Mouse (Mus musculus): ENCODE data around the gene Errfi1. TPM values are rescaled to one million over a fixed set of nuclear protein-coding genes. Genes with fewer than 3 reads are reported as not detected.

Gene Errfi1
- polyA plus RNA-seq, 1 experiment, result 44.2 TPM

DNA sequence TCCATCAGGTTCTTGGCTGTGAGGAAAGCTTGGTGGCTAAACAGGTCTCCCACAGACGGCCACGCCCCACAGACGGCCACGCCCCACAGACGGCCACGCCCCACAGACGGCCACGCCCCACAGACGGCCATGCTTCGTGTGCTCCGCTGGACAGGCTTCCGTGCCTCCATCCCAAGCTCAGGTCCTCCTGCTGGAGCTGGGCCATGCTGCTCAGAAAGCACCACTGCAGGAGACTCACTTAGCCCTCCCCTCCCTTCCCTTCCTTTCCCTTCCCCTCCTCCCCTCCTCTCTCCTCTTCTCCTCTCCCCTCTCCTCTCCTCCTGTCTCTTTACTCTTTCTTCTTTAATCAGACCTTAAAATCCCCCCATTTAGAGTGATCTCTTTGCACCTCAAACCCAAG is 16.8 kb upstream of the Errfi1 start:
- TF ChIP-seq CTCF (IDR thresholded peaks at IDR 0.05; ENCODE audit: low read depth, low read length) (no peak), EP300 (IDR thresholded peaks at IDR 0.05; ENCODE audit: insufficient read depth, low read depth, low read length) (no peak), POLR2A (IDR thresholded peaks at IDR 0.05; ENCODE audit: insufficient read depth, low read length) (no peak)
- Histone ChIP-seq H3K27me3 (ENCODE audit: control insufficient read depth, insufficient read depth, low read length, poor library complexity, severe bottlenecking) (no peaks in the 10 kb centered on the region), H3K9me3 (replicated peaks; ENCODE audit: control insufficient read depth, insufficient read depth, low read length, poor library complexity, severe bottlenecking) (no peaks in the 10 kb centered on the region), H3K4me3 (ENCODE audit: low read depth, low read length) (no peak overlapping the region), H3K4me1 (ENCODE audit: control insufficient read depth, insufficient read depth, low read length) (no peaks in the 10 kb centered on the region), H3K27ac (ENCODE audit: insufficient read depth, low read length) (no peak overlapping the region), H3K9ac (ENCODE audit: low read depth, poor library complexity, severe bottlenecking) (no peak overlapping the region), H3K36me3 (ENCODE audit: control insufficient read depth, insufficient read depth, low read length, poor library complexity, severe bottlenecking) (no peaks in the 10 kb centered on the region)

DNA sequence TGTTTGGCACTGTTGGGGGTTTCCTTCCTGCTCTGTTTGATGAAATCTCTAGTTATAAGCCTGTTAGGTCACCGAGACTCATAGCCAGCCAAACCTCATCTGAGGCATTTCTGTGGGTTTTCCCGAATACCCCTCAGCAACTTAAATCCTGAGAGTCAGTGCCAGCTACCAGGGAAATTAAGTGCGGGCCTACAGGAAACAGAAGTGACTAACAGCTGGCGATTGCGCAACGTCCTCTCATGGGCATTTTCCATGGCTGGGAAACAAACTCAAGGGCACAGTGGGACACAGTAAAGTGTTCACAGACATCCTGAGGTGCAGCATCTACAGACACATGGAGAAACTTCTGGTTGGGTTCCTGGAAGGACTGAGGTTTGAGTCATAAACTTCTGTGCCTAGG is 16.3 kb upstream of the Errfi1 start:
- TF ChIP-seq EP300 (IDR thresholded peaks at IDR 0.05; ENCODE audit: insufficient read depth, low read depth, low read length), result no peak
- no peak for TF ChIP-seq POLR2A (IDR thresholded peaks at IDR 0.05; ENCODE audit: insufficient read depth, low read length)
- TF ChIP-seq CTCF (IDR thresholded peaks at IDR 0.05; ENCODE audit: low read depth, low read length), result no peak
- Histone ChIP-seq H3K36me3 (ENCODE audit: control insufficient read depth, insufficient read depth, low read length, poor library complexity, severe bottlenecking) (no peaks in the 10 kb centered on the region), H3K27me3 (ENCODE audit: control insufficient read depth, insufficient read depth, low read length, poor library complexity, severe bottlenecking) (no peaks in the 10 kb centered on the region), H3K4me3 (ENCODE audit: low read depth, low read length) (no peak overlapping the region), H3K9me3 (replicated peaks; ENCODE audit: control insufficient read depth, insufficient read depth, low read length, poor library complexity, severe bottlenecking) (no peaks in the 10 kb centered on the region), H3K9ac (ENCODE audit: low read depth, poor library complexity, severe bottlenecking) (no peak overlapping the region), H3K4me1 (ENCODE audit: control insufficient read depth, insufficient read depth, low read length) (no peaks in the 10 kb centered on the region), H3K27ac (ENCODE audit: insufficient read depth, low read length) (no peak overlapping the region)

DNA sequence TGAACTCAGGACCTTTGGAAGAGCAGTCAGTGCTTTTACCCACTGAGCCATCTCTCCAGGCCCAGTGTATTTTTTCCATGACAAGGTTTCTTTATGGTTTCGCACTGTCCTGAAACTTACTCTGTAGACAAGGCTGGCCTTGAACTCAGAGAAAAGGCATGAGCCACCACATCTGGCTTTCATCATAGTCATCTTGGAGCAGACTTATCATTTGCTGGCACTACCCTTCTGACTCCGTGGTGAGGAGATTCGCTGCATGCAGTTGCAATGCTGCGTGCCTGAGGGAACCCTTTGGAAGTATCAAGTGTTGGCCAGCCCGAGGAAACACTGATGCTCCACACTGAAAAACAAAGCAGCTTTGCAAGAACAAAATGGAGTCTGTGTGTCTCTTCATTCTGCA is 11.7 kb upstream of the Errfi1 start:
- TF ChIP-seq CTCF (IDR thresholded peaks at IDR 0.05; ENCODE audit: low read depth, low read length) (no peak), POLR2A (IDR thresholded peaks at IDR 0.05; ENCODE audit: insufficient read depth, low read length) (no peak), EP300 (IDR thresholded peaks at IDR 0.05; ENCODE audit: insufficient read depth, low read depth, low read length) (no peak)
- Histone ChIP-seq H3K9ac (ENCODE audit: low read depth, poor library complexity, severe bottlenecking) (no peak overlapping the region), H3K27me3 (ENCODE audit: control insufficient read depth, insufficient read depth, low read length, poor library complexity, severe bottlenecking) (no peaks in the 10 kb centered on the region), H3K27ac (ENCODE audit: insufficient read depth, low read length) (no peak overlapping the region), H3K36me3 (ENCODE audit: control insufficient read depth, insufficient read depth, low read length, poor library complexity, severe bottlenecking) (no peaks in the 10 kb centered on the region), H3K4me1 (ENCODE audit: control insufficient read depth, insufficient read depth, low read length) (no peaks in the 10 kb centered on the region), H3K4me3 (ENCODE audit: low read depth, low read length) (no peak overlapping the region), H3K9me3 (replicated peaks; ENCODE audit: control insufficient read depth, insufficient read depth, low read length, poor library complexity, severe bottlenecking) (no peaks in the 10 kb centered on the region)

DNA sequence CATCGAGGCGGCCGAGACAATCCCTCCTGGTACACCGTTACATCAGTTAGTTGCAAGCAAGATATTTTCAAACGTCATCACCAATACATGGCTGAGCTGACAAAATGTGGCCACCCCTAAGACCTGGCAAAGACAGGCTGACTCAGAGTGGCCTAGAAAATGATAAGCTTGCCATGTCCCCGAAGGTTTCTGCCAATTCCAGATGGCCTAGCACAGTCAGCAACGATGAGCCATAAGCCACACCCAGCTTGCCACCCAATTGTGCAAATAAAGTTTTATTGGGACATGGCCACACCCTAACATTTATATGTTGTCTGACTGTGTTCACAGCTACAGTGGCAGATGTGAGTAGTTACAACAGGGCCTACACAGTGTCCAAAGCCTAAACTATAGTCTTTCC is 10.5 kb upstream of the Errfi1 start:
- H3K9me3 ChIP-seq (replicated peaks; ENCODE audit: control insufficient read depth, insufficient read depth, low read length, poor library complexity, severe bottlenecking), result no peaks in the 10 kb centered on the region
- no peaks in the 10 kb centered on the region for H3K4me1 ChIP-seq (ENCODE audit: control insufficient read depth, insufficient read depth, low read length)
- no peaks in the 10 kb centered on the region for H3K36me3 ChIP-seq (ENCODE audit: control insufficient read depth, insufficient read depth, low read length, poor library complexity, severe bottlenecking)
- H3K27me3 ChIP-seq (ENCODE audit: control insufficient read depth, insufficient read depth, low read length, poor library complexity, severe bottlenecking), result no peaks in the 10 kb centered on the region
- H3K27ac ChIP-seq (ENCODE audit: insufficient read depth, low read length), result no peak overlapping the region
- no peak overlapping the region for H3K9ac ChIP-seq (ENCODE audit: low read depth, poor library complexity, severe bottlenecking)
- TF ChIP-seq POLR2A (IDR thresholded peaks at IDR 0.05; ENCODE audit: insufficient read depth, low read length) (no peak), CTCF (IDR thresholded peaks at IDR 0.05; ENCODE audit: low read depth, low read length) (no peak), EP300 (IDR thresholded peaks at IDR 0.05; ENCODE audit: insufficient read depth, low read depth, low read length) (no peak)
- no peak overlapping the region for H3K4me3 ChIP-seq (ENCODE audit: low read depth, low read length)

DNA sequence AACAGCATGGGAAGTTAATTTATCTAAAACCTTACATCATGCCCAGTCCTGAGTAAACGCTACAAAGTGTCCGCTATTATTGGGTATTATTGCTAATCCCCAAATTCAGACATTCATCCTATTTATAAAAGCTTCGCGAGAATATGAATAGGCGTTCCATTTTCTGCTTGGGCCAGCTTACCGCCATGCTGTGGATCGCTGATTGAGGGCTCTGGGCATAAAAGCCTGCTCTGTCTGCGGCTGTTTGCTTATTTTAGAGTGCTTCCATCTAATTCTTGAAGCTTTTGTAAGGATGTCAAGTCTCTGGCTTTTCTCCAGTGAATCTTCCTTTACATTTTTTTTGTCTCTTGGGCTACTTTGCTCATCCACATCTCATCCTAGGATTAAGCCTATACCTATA is 7.4 kb upstream of the Errfi1 start:
- H3K4me3 ChIP-seq (ENCODE audit: low read depth, low read length), result no peak overlapping the region
- no peaks in the 10 kb centered on the region for H3K4me1 ChIP-seq (ENCODE audit: control insufficient read depth, insufficient read depth, low read length)
- no peaks in the 10 kb centered on the region for H3K27me3 ChIP-seq (ENCODE audit: control insufficient read depth, insufficient read depth, low read length, poor library complexity, severe bottlenecking)
- TF ChIP-seq CTCF (IDR thresholded peaks at IDR 0.05; ENCODE audit: low read depth, low read length) (no peak), EP300 (IDR thresholded peaks at IDR 0.05; ENCODE audit: insufficient read depth, low read depth, low read length) (no peak), POLR2A (IDR thresholded peaks at IDR 0.05; ENCODE audit: insufficient read depth, low read length) (no peak)
- H3K36me3 ChIP-seq (ENCODE audit: control insufficient read depth, insufficient read depth, low read length, poor library complexity, severe bottlenecking), result no peaks in the 10 kb centered on the region
- no peaks in the 10 kb centered on the region for H3K9me3 ChIP-seq (replicated peaks; ENCODE audit: control insufficient read depth, insufficient read depth, low read length, poor library complexity, severe bottlenecking)
- no peak overlapping the region for H3K27ac ChIP-seq (ENCODE audit: insufficient read depth, low read length)
- H3K9ac ChIP-seq (ENCODE audit: low read depth, poor library complexity, severe bottlenecking), result no peak overlapping the region

DNA sequence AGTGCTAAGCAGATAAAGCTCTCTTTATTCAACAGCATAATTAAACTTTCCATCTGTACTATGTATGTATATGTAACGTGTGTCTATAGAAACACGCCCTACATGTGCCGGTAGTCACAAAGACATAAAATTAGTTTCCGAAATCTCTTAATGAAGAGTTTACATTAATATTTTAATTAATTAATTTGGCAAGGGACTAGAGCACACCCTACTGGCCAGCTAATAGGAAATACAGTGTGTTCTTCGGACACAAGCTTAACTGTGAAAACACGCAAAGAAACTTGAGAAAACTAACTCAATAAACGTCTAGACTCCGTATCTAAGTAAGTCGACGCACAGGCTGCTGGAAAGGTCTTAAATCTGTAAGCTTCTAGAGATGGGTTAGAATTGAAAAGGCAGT is 3.8 kb upstream of the Errfi1 start:
- TF ChIP-seq EP300 (IDR thresholded peaks at IDR 0.05; ENCODE audit: insufficient read depth, low read depth, low read length) (no peak), POLR2A (IDR thresholded peaks at IDR 0.05; ENCODE audit: insufficient read depth, low read length) (no peak), CTCF (IDR thresholded peaks at IDR 0.05; ENCODE audit: low read depth, low read length) (no peak)
- Histone ChIP-seq H3K4me3 (ENCODE audit: low read depth, low read length) (no peak overlapping the region), H3K9ac (ENCODE audit: low read depth, poor library complexity, severe bottlenecking) (no peak overlapping the region), H3K27me3 (ENCODE audit: control insufficient read depth, insufficient read depth, low read length, poor library complexity, severe bottlenecking) (no peaks in the 10 kb centered on the region), H3K36me3 (ENCODE audit: control insufficient read depth, insufficient read depth, low read length, poor library complexity, severe bottlenecking) (no peaks in the 10 kb centered on the region), H3K4me1 (ENCODE audit: control insufficient read depth, insufficient read depth, low read length) (no peaks in the 10 kb centered on the region), H3K9me3 (replicated peaks; ENCODE audit: control insufficient read depth, insufficient read depth, low read length, poor library complexity, severe bottlenecking) (no peaks in the 10 kb centered on the region), H3K27ac (ENCODE audit: insufficient read depth, low read length) (no peak overlapping the region)
